Mouse (Mus musculus) intestine, embryonic 16.5 days (tissue): Measurements from ENCODE around the gene Srms. TPM values are rescaled to one million over a fixed set of nuclear protein-coding genes. Genes with fewer than 3 reads are reported as not detected.

Experiments
- ATAC-seq: fragments of 200-750 bp; cut with Nextera tagmentation; 2 replicates; pipeline ENCODE4 v1.8.0; 2017; ENCODE audit warnings: moderate TSS enrichment, moderate library complexity
- H3K27ac ChIP-seq: fragments of 300-500 bp; sonication (generic); 2 replicates; pipeline ENCODE4 v1.5.1; 2014; ENCODE audit warnings: mild to moderate bottlenecking, low read length
- H3K27me3 ChIP-seq: fragments of 300-500 bp; sonication (generic); replicated peaks from 2 replicates; pipeline ENCODE4 v1.6.1; 2014; ENCODE audit warnings: low read length, control low read depth, mixed read lengths; ENCODE audit not compliant: control insufficient read depth, insufficient read depth
- H3K36me3 ChIP-seq: fragments of 300-500 bp; sonication (generic); 2 replicates; pipeline ENCODE4 v1.6.1; 2014; ENCODE audit warnings: low read length, control low read depth; ENCODE audit not compliant: control insufficient read depth, insufficient read depth
- H3K4me1 ChIP-seq: fragments of 300-500 bp; sonication (generic); 2 replicates; pipeline ENCODE4 v1.6.1; 2014; ENCODE audit warnings: low read length, control low read depth, mixed read lengths; ENCODE audit not compliant: control insufficient read depth, insufficient read depth
- H3K4me2 ChIP-seq: fragments of 300-500 bp; sonication (generic); 2 replicates; pipeline ENCODE4 v1.6.1; 2014; ENCODE audit warnings: low read depth, low read length, control low read depth
- H3K4me3 ChIP-seq: fragments of 300-500 bp; sonication (generic); 2 replicates; pipeline ENCODE4 v1.5.1; 2014; ENCODE audit warnings: mild to moderate bottlenecking, low read length
- H3K9ac ChIP-seq: fragments of 300-500 bp; sonication (generic); 2 replicates; pipeline ENCODE4 v1.6.1; 2014; ENCODE audit warnings: low read depth, low read length
- H3K9me3 ChIP-seq: fragments of 300-500 bp; sonication (generic); 2 replicates; pipeline ENCODE4 v1.6.1; 2016; ENCODE audit warnings: low read length, control low read depth; ENCODE audit not compliant: control insufficient read depth
- WGBS: fragments of 180-500 bp; shearing (Covaris S2); extraction: QIAGEN DNeasy Blood & Tissue Kit; methylation state at CpG from one replicate; pipeline ENCODE4 v1.1.7; 2014; 5-methylcytosine and 5-hydroxymethylcytosine counted together
- polyA plus RNA-seq: library from polyadenylated mRNA; unstranded; fragments of >200 nt; fragmentation: Nextera tagmentation; extraction: Ambion mirVana; gene quantifications from 2 replicates; pipeline ENCODE4 v1.2.1, GENCODE M21; 2015

Srms gene
- polyA plus RNA-seq, 1 experiment from 2014 or later, result 0.10 TPM

DNA sequence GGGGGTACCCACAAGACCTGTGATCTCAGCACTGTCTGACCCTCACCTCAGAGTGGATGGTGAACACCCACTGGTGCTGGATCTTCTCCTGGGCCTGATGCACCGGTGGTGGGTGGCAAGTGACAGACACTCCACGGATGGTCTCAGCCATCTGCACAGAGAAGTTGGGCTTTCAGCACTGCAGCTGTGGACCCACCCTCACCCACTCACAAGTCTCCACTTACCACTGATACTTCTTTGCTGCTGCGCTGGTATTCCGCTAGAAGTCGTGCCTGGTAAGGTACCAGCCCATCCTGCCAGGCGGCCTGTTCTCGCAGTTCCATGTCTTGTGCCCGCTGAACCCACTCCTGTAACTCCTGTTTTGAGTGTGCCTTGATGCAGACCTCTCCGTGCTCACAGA is 26.3 kb upstream of the Srms start:
- Histone ChIP-seq H3K36me3 (peaks cover 4% of the 10 kb centered on the region), H3K9ac (peak overlapping the region; percentile 6; the same call in 1 of the 2 replicates), H3K27me3 (no peaks in the 10 kb centered on the region), H3K4me1 (peaks cover 13% of the 10 kb centered on the region; the same call in 1 of the 2 replicates), H3K4me3 (no peak overlapping the region), H3K4me2 (no peak overlapping the region), H3K27ac (no peak overlapping the region), H3K9me3 (no peaks in the 10 kb centered on the region)
- 94% methylated on average over 9 of the region's 9 CpGs for WGBS
- ATAC-seq, result no peak

DNA sequence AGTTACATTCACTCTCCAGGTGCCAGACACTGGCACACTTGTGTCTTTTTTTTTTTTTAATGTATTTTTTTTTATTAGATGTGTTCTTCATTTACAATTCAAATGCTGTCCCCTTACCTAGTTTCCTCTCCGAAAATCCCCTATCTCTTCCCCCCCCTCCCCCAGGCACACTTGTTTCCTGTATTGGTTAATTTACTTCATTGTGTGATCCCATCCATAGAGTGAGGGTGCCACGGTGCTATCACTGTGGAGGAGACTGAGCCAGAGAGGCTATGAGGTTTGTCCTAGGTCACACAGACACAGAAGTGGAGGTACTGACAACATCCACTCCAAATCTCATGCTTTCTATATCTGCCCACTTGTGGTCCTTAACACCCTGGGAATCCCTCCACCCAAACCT is 25.9 kb upstream of the Srms start:
- H3K4me3 ChIP-seq, result no peak overlapping the region
- peaks cover 4% of the 10 kb centered on the region for H3K36me3 ChIP-seq
- H3K4me2 ChIP-seq, result no peak overlapping the region
- no peaks in the 10 kb centered on the region for H3K27me3 ChIP-seq
- no peaks in the 10 kb centered on the region for H3K9me3 ChIP-seq
- 63% methylated on average over 2 of the region's 2 CpGs for WGBS
- no peak for ATAC-seq
- H3K27ac ChIP-seq, result no peak overlapping the region
- peaks cover 9% of the 10 kb centered on the region; the same call in 1 of the 2 replicates for H3K4me1 ChIP-seq
- H3K9ac ChIP-seq, result no peak overlapping the region; the same call in 1 of the 2 replicates

DNA sequence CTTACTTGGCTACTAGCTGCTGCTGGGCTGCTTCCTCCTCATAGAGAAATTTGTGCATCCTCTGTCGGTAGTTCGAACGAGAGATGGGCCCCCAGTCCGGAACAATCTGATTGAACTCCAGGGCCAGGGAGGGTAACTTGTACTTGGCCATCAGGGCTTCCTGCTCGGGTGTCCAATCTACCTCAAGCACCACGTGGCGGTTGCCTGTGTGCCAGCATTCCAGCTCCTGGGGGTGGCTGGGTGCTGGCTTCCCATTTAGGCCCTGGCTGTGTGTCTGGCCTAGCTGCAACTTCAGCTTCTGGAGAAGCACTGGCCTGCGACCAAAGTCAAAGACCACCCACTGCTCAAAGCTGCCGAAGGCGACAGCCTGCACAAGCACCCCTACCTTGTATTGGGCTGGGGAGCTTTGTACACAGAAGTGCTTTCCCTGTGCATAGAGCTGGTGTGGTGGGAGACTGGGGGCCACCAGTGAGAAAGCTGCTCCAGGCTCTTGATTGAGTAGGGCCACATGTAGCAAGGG is 25.2 kb upstream of the Srms start:
- no peak overlapping the region for H3K4me2 ChIP-seq
- 84% methylated on average over 10 of the region's 10 CpGs for WGBS
- ATAC-seq, result no peak
- H3K27me3 ChIP-seq, result no peaks in the 10 kb centered on the region
- no peaks in the 10 kb centered on the region for H3K9me3 ChIP-seq
- H3K36me3 ChIP-seq, result peaks cover 4% of the 10 kb centered on the region
- H3K27ac ChIP-seq, result no peak overlapping the region
- peaks cover 6% of the 10 kb centered on the region; the same call in 1 of the 2 replicates for H3K4me1 ChIP-seq
- no peak overlapping the region for H3K4me3 ChIP-seq
- H3K9ac ChIP-seq, result no peak overlapping the region

DNA sequence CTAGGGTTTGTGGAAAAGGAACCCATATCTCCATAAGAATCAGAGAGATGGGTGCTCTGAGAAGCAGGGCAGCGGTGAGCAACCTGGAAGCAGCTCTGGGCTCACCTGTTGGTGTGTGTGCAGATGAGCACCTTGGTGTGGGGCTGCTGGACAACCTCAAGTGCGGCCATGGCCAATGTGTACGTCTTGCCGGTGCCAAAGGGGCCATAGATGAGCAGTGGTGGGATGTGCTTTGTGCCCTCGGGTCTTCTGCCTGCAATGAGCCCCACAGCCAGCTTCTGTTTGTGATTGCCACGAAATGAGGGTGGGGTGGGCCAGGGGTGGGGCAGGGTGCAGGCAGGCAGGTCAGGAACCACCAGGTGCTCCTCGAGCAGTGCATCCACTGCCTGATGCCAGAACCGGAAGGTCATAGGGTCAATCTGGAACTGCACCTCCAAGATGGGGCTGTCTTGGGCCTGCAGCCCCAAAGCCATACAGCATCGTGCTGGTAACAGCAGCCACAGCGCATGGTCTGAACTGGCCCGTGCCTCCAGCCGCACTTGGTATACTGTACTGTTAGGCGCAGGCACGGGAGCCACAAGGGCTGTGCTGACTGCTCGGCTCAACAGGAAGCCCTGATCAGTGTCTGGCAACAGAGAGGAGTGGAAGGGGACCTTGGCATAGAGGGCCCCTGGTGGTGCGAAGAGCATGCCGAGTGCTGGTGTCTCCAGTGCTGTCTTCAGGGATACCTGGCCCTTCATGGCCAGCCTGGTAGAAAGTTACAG is 24.4 kb upstream of the Srms start:
- H3K9me3 ChIP-seq, result no peaks in the 10 kb centered on the region
- peaks cover 6% of the 10 kb centered on the region; the same call in 1 of the 2 replicates for H3K4me1 ChIP-seq
- ATAC-seq, result no peak
- H3K4me3 ChIP-seq, result no peak overlapping the region
- 88% methylated on average over 17 of the region's 17 CpGs for WGBS
- H3K36me3 ChIP-seq, result peaks cover 7% of the 10 kb centered on the region
- H3K4me2 ChIP-seq, result no peak overlapping the region
- H3K9ac ChIP-seq, result no peak overlapping the region
- H3K27ac ChIP-seq, result no peak overlapping the region
- no peaks in the 10 kb centered on the region for H3K27me3 ChIP-seq

DNA sequence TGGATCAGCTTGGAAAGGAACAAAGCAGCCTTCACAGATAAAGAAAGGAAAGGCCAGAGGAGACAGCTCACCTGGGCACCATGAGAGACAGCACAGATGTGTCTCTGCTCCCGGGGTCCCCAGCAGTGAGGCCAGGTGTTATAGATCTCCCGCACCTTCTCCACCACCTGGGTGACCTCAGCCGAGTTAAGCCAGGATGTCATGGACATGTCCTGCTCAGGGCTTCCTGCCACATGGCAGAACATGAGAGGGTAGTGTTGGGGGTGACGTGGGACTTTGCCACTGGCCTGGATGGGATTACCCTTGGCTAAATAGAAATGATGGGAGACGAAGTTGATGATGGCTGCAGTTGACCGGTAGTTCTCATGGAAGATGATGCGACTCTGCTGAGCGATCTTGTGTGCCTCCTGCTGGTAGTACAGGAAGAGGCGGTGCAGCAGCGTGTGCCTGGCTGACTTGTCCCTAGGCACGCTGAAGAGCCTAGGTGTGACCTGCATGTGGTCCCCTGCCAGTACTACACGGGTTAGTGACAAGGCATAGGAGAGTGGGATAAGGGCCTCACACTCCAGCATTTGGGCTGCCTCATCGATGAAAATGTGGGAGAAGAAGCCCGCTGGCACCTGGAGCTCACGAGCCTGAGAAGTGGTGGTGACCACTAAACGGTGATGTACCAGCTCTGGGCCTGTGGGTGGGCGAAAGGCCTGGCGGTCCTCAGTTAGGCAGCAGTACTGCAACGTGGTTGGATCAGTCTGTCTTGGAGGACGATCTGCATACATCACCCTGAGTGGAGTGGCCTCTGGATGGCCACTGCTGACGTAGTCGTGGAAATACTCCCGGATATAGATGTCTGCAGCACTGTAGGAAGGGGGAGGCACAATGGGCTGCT is 22.9 kb upstream of the Srms start:
- no peak overlapping the region for H3K4me2 ChIP-seq
- H3K9ac ChIP-seq, result no peak overlapping the region
- 0 out of 2 replicates have a peak, but pooled peaks cover under 1% of the 10 kb centered on the region for H3K4me1 ChIP-seq
- no peaks in the 10 kb centered on the region for H3K27me3 ChIP-seq
- 86% methylated on average over 23 of the region's 23 CpGs for WGBS
- H3K36me3 ChIP-seq, result peaks cover 7% of the 10 kb centered on the region
- H3K9me3 ChIP-seq, result no peaks in the 10 kb centered on the region
- ATAC-seq, result no peak
- no peak overlapping the region for H3K4me3 ChIP-seq
- H3K27ac ChIP-seq, result no peak overlapping the region

DNA sequence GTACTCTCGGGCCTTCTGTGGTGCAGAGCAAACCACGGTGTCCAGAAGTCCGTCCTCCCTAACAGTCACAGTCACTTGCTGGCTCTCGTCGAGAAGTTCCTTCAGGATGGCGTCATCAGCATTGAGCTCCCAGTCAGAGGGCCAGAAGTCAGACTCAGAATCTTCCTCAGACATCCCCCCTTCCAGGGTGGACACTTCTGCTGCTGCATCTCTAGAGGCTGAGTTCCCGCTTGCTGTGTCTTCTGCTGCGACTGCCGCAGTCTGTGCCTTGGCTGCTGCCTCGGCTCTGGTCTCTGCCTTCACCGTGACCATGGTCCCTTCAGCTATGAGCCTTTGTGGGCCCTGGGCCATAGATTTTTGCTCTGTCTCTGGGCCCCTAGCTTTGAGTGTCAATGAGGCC is 21.7 kb upstream of the Srms start:
- 92% methylated on average over 11 of the region's 11 CpGs for WGBS
- Histone ChIP-seq H3K9me3 (no peaks in the 10 kb centered on the region), H3K27me3 (no peaks in the 10 kb centered on the region), H3K27ac (no peak overlapping the region), H3K9ac (no peak overlapping the region), H3K4me1 (no peaks in the 10 kb centered on the region), H3K4me2 (no peak overlapping the region), H3K4me3 (no peak overlapping the region), H3K36me3 (peaks cover 10% of the 10 kb centered on the region)
- no peak for ATAC-seq

DNA sequence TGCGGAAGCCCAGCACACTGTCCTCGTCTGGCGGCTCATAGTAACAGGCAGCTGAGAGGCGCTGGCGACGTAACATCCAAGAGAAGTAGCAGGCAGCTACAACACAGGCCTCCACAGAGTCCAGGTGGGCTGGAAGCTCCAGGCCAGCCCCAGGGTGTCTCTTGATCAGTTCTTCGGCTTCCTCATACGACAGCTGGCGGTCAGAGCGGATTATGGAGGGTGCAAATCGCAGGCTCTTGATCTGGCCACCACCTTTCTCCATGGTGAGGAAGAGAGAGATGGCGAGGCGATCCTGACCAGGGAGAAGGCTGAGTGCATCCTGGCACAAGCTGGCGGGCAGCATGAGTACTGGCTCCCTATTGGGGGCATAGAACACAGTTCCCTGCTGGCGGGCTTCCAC is 20.5 kb upstream of the Srms start:
- 95% methylated on average over 15 of the region's 15 CpGs for WGBS
- no peak for ATAC-seq
- no peak overlapping the region for H3K4me2 ChIP-seq
- no peaks in the 10 kb centered on the region for H3K9me3 ChIP-seq
- H3K27me3 ChIP-seq, result no peaks in the 10 kb centered on the region
- no peak overlapping the region for H3K4me3 ChIP-seq
- H3K4me1 ChIP-seq, result no peaks in the 10 kb centered on the region
- peaks cover 11% of the 10 kb centered on the region for H3K36me3 ChIP-seq
- H3K27ac ChIP-seq, result no peak overlapping the region
- H3K9ac ChIP-seq, result no peak overlapping the region

DNA sequence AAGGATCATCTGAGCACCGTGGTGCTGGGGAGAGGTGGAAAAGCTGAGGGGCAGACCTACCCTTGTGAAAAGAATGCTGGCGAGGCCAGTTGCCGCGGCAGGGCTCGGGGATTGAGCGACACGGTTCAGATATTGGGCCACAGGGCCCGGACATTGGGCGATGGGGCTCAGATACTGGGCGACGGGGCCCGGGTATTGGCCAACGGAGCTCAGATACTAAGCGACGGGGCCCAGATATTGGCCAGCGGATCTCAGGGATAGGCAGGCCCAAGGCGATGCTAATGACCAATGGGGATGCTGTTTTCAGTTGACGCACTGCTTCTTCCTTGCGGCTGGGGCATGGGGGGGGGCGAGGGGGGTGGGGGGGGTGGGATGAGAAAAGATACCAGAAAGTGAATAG is 18.2 kb upstream of the Srms start:
- Histone ChIP-seq H3K27ac (no peak overlapping the region), H3K4me3 (no peak overlapping the region), H3K36me3 (peaks cover 13% of the 10 kb centered on the region), H3K4me1 (no peaks in the 10 kb centered on the region), H3K4me2 (no peak overlapping the region), H3K27me3 (no peaks in the 10 kb centered on the region), H3K9me3 (no peaks in the 10 kb centered on the region), H3K9ac (no peak overlapping the region)
- 71% methylated on average over 18 of the region's 20 CpGs for WGBS
- no peak for ATAC-seq

DNA sequence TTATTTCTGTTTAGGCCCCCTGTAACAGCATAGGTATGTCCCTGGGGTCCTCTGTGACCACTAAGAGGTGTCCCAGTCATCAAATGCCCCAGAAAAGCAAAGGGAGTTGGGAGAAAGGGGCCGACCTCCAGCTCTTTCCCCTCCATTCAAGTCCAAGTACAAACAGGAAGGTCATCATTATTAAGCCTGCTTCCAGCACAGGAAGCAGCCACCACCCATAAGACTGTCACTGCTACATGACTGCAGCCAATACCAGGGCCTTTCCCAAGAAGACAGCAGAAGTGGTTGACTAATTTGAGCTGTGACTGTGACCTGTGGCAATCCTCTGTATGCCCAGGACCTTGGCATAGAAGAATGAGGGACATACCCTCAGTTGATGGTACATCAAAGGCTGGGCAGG is 15.3 kb upstream of the Srms start:
- Histone ChIP-seq H3K4me1 (no peaks in the 10 kb centered on the region), H3K27me3 (no peaks in the 10 kb centered on the region), H3K9ac (no peak overlapping the region), H3K4me3 (no peak overlapping the region), H3K9me3 (no peaks in the 10 kb centered on the region), H3K27ac (no peak overlapping the region), H3K4me2 (no peak overlapping the region), H3K36me3 (peaks cover 9% of the 10 kb centered on the region)
- ATAC-seq, result no peak
- 77% methylated on average over 1 of the region's 1 CpGs for WGBS
